Mouse (Mus musculus) frontal cortex, postnatal 25 days (tissue): ENCODE measurements at regions not wholly inside any gene's neighbourhood (a gene's known extent, or its start where the extent isn't known, plus 50 kb on each side); places are given as distances from the start of the nearest gene placed in this dataset.

Experiments
- DNase-seq, 2 experiments: peaks; one replicate each; pipeline ENCODE4 v3.0.0; 2022; ENCODE audit warnings: low spot score in 2 of 2

- peak in 1 of 2 experiments; percentile 41 for DNase-seq
Observed at GRCm38 (mm10) chr1:154117688-154118373, 83.2 kb upstream of the Zfp648 start.

- DNase-seq = peak; percentile 47 to 58
Observed at GRCm38 (mm10) chr1:154118374-154119004, 82.5 kb upstream of the Zfp648 start.

GRCm38 (mm10) chr1:154119611-154120010 lies 81.4 kb upstream of the Zfp648 start:
- DNase-seq = no peak

GRCm38 (mm10) chr1:154120693-154121092 lies 80.3 kb upstream of the Zfp648 start:
- no peak for DNase-seq

- DNase-seq = no peak
Observed at GRCm38 (mm10) chr1:154124981-154125380, 76.0 kb upstream of the Zfp648 start.

GRCm38 (mm10) chr1:154126487-154126886 lies 74.5 kb upstream of the Zfp648 start:
- no peak for DNase-seq

GRCm38 (mm10) chr1:154139488-154139887 lies 61.5 kb upstream of the Zfp648 start:
- peak in 1 of 2 experiments; percentile 8 for DNase-seq

GRCm38 (mm10) chr1:154143691-154144090 lies 57.3 kb upstream of the Zfp648 start:
- no peak for DNase-seq

- DNase-seq = no peak
Observed at GRCm38 (mm10) chr1:154147001-154147571, 53.9 kb upstream of the Zfp648 start.

- no peak for DNase-seq
Observed at GRCm38 (mm10) chr1:154148948-154149347, 52.0 kb upstream of the Zfp648 start.

GRCm38 (mm10) chr1:154149431-154150143 lies 51.4 kb upstream of the Zfp648 start:
- no peak for DNase-seq

GRCm38 (mm10) chr1:154150167-154150851 lies 50.7 kb upstream of the Zfp648 start:
- peak; percentile 59 to 71 for DNase-seq
